Mouse (Mus musculus): ENCODE data around the gene Yod1.

Yod1 gene

GRCm38 (mm10) chr1:130732706-130733658 is 15.9 kb downstream of the Yod1 start:
- no peak for DNase-seq (ENCODE audit: low read depth, low spot score)

GRCm38 (mm10) chr1:130733671-130734070 is 16.5 kb downstream of the Yod1 start:
- peak; percentile 26 for DNase-seq (ENCODE audit: low read depth, low spot score)

DNA sequence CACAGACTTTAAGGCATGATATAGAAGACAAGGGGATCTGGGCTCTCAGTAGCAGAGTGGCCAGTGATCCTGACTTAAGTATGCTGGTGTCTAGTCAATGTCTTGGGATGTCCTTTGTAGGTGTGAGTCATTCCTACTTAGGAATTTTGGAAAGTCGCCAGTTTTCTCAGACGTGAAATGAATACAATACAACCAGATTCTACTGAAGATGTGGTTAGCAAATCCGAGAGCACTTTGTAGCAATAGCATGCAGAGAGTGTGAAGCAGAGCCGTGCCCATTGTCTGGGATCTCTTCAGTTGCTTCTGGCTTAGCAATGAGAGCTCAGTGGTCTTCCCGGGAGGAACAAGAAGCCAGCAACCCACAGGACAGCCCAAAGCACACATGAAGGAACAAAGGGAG is 17.3 kb downstream of the Yod1 start:
- peak; percentile 89 for DNase-seq (ENCODE audit: low read depth, low spot score)

GRCm38 (mm10) chr1:130734852-130735251 is 17.7 kb downstream of the Yod1 start:
- no peak for DNase-seq (ENCODE audit: low read depth, low spot score)

DNA sequence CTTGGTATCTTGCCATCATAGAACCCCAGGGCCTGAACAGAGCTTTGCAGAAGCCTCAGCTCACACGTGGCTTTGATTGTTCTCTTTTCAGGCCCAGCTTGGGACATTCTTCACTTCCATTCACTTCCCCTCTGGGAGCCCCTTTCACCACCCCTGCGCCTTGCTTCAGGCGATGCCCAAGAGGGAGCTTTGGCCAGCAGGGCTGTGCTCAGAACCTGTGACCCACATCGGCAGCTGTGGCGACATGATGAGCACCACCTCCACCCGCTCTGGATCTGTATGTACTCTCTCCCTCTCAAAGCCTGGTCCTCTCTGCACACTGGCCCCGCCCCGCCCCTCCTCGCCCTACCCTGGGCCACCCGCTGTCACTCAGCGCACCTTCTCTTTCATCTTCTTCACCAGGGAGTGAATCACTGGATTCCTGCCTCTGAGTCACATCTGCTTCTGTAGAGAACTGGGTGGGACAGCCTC is 20.3 kb downstream of the Yod1 start:
- DNase-seq (ENCODE audit: low read depth, low spot score) = no peak

DNA sequence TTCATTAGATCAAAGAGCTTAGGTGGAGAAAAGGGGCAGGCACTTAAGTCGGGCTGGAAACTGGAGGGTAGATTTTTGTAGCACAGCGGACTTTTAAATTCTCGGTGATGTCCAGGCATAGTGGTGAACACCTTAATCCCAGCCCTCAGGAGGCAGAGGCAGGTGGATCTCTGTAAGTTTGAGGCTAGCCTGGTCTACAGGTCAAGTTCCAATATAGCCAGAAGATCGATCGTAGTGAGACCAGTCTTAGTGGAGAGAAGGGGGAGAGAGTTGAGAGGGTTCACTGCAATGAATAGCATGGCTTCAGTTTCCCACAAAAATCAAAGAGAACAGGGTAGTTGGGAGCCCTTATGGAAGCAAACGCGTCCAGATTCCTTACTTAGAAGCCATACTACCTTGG is 20.8 kb downstream of the Yod1 start:
- DNase-seq (ENCODE audit: low read depth, low spot score) = no peak

- DNase-seq (ENCODE audit: low read depth, low spot score) = no peak
These were observed 21.5 kb downstream of the Yod1 start for GRCm38 (mm10) chr1:130738551-130739106.

DNA sequence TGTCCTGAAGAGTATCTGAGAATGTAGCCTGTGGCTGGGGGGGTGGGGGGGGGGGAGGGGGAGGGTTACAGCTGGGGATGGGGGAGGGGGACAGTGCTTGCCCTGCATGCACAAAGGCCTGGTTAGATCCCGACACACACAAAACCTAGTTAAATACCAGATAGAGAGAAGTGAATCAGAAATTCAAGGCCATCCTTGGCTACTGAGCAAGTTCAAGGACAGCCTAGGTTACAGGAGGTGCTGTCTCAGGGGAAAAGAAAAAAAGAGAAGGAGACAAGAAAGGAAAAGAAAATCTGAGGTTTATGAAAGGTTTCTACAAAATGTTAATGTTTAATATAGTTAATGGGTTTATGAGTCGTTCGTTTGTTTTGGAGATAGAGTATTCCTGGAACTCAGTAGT is 22.5 kb downstream of the Yod1 start:
- DNase-seq (ENCODE audit: low read depth, low spot score) = no peak

GRCm38 (mm10) chr1:130740227-130740648 is 23.1 kb downstream of the Yod1 start:
- DNase-seq (ENCODE audit: low read depth, low spot score) = peak; percentile 21

- DNase-seq (ENCODE audit: low read depth, low spot score) = peak; percentile 57
These were observed 23.9 kb downstream of the Yod1 start for GRCm38 (mm10) chr1:130740781-130741720.

DNA sequence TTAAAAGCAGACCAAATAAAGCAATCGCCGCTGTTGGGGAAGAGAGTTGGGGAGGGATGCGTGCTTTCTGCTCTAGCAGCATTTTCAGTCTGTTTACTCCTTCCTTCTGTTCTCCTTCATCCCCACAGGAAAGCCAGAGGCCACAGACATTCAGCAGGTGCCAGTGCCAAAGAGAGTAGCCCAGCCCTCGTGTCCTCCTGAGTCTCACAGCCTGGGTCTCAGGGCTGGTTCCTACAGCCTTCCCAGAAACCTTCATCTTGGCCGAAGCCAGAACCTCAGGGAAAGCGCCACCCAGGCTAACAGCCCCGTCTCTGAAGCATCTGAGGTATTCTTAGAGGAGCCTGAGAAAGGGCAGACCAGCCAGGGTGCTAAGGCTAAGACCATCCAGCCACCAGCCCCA is 25.1 kb downstream of the Yod1 start:
- no peak for DNase-seq (ENCODE audit: low read depth, low spot score)

DNA sequence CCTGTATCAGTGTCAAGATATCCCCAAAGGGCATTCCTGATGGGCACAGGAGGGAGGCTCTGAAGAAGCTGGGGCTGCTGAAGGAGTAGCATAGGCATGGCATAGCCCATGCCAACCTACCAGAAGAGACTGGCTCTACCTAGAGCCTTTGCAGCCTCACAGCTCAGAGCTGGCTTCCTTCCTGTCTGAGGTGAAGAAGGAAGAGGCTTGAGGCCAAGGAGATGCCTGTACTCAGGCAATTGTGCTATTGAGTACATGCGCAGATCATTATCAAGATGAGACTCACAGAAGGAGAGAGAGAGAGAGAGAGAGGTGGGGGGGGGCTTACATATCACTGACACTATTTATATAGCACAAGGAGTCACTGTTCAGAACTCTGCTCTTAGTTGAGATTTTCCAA is 26.6 kb downstream of the Yod1 start:
- DNase-seq (ENCODE audit: low read depth, low spot score) = no peak

DNA sequence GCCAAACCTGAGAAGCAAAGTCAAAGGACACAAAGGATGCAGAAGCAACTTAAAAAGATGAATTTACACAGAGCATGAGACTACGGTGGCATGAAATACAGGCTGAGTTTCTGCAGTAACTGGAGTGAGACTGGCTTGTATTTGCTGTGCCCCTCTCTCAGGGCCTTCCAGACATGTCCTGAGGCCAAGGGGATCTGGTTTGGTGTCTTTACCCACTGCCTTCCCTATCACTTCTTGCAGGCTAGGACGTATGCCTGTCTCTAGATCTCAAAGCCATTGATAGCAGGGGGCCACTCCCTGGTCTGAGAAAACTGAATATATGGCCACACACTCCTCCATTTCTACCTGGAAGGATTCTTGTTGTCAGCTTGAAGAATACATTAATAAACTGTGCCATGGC is 27.1 kb downstream of the Yod1 start:
- DNase-seq (ENCODE audit: low read depth, low spot score) = no peak

GRCm38 (mm10) chr1:130744961-130745360 is 27.8 kb downstream of the Yod1 start:
- no peak for DNase-seq (ENCODE audit: low read depth, low spot score)

- no peak for DNase-seq (ENCODE audit: low read depth, low spot score)
These were observed 28.5 kb downstream of the Yod1 start for GRCm38 (mm10) chr1:130745591-130745990.

- DNase-seq (ENCODE audit: low read depth, low spot score) = no peak
These were observed 29.7 kb downstream of the Yod1 start for GRCm38 (mm10) chr1:130746819-130747218.

DNA sequence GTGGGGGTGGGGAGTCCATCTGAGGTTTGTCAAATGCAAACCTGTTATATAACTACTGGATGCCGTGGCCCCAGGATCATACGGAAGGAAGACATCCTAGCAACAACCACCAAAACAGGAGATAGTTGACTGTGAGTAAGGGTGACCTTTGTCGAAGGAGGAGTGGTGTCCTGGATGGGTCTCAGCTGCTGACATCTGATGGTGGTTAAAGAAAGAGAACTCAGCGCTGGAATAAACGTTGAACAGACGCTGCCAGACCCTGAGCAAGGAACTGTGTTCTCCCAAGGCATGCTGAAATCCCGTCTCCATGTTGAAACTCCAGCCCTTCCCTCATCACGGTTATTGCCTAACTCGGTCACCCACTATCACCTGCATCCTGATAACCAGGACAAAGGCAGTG is 42.6 kb downstream of the Yod1 start:
- DNase-seq (ENCODE audit: low read depth, low spot score) = no peak

- no peak for DNase-seq (ENCODE audit: low read depth, low spot score)
These were observed 44.5 kb downstream of the Yod1 start for GRCm38 (mm10) chr1:130761597-130761996.

DNA sequence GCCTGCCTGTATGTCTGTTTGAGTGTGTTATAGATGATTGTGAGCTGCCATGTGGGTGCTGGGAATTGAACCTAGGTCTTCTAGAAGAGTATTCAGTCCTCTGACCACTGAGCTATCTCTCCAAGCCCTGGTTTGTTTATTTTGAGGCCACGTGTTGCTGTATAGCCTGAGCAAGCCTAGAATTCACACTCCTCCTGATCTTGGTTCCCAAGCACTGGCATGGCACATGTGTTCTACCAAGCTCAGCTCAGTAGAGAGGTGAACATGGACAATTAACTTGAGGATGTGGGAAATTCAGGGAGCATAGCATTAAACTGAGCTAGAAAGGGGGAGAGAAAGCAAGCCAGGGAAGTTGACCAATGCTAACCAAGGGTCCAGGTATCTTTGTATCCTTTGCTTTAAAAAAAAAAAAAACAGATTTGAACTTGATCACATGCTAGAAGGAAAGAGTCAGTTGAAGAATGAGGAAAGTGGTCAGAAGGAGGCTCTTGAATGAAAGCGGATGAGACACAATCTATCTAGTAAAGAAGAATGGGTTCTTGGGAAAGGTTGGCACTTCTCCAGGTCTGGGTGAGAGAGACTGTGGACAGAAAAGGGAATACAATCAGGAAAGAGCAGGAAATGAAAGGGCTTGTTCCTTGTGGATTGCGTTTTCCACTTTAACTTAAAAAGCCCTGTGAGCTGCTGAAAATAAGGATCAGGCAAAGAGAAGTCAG is 45.1 kb downstream of the Yod1 start:
- no peak for DNase-seq (ENCODE audit: low read depth, low spot score)

DNA sequence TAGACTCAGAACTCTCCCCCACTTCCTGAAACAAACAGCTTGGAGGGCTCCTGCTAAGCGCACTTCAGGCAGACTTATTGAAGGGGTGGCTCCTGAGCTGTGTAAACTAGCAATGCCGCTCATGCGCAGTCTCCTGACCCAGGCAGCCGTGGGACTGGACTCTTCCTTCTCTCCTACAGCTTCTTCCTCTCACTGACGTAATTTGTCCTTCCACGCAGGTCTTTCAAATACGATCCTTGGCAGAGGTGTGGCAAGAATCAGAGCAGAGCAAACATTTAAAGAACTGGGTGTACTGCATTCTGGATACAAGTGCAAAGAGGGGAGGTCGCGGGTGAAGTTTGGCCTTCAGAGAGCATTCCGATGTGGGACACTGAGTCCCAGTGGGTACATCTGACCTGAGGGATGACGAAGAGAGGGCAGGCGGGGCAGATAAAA is 46.9 kb downstream of the Yod1 start:
- DNase-seq (ENCODE audit: low read depth, low spot score) = no peak

DNA sequence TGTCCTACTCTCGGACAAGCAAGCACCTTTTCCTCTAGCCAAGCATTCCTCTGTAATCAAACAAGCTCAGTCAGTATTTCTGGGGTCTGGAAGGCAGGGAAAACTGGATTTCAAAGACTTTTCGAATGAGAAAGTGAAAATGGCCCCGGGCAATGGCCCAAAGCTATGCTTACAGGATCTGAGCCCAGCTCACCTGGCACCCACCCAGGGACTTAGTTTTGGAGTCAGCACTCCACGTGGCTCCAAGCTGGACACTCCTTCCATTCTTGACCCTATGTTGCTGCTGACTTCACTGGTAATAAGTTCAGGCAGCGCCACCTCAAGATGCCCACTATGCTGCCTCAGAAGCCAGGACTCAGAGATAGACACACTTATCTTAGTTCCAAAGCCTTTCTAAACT is 49.9 kb downstream of the Yod1 start:
- peak; percentile 30 for DNase-seq (ENCODE audit: low read depth, low spot score)
